Mouse (Mus musculus): ENCODE results near the gene Ank3. TPM values are rescaled to one million over a fixed set of nuclear protein-coding genes. Genes with fewer than 3 reads are reported as not detected.

The Ank3 gene
- polyA plus RNA-seq, 1 experiment, result 9.3 TPM

DNA sequence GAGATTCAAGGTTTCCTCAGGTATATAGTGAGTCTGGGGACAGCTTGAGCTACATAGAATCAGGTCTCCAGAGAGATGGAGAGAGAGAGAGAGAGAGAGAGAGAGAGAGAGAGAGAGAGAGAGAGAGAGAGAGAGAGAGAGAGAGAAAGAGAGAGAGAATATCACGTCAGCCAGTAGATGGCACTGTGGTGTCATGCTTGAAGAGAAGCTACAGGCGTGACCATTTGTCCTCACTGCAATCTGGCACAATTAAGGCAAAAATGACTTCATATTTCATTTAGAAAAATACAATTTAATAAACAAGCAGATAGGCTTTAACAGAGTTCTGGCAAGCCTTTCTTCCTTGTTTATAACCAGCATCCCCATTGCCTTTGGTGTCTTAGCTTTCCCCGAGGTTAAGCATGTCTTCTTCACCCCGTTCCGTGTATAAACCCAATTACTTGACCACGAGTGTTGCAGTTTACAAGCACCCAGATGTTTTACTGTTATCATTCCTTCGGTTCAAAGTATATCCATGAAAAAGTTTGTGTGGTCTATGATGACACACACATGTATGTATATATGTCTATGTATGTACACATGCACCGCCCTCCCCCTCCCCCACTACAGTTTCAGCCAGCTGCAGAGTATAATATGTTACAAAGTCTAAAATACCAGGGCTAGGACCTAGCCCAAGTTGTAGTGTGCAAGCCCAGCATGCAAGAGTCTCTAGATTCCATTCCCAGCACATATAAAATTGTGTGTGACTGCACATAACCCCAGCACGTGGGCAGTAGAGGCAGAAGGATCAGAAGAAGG is 53.8 kb downstream of the Ank3 start:
- Histone ChIP-seq H3K27ac (ENCODE audit: insufficient read depth, low read depth, low read length) (no peak overlapping the region), H3K4me1 (ENCODE audit: control insufficient read depth, insufficient read depth, insufficient read length, low read length) (no peaks in the 10 kb centered on the region), H3K36me3 (ENCODE audit: control insufficient read depth, insufficient read depth, low read length) (no peaks in the 10 kb centered on the region), H3K27me3 (ENCODE audit: control insufficient read depth, insufficient read depth, low read length) (no peaks in the 10 kb centered on the region), H3K4me3 (ENCODE audit: low read depth, low read length) (no peak overlapping the region)
- WGBS, result 48% methylated on average over 9 of the region's 9 CpGs
- TF ChIP-seq POLR2A (IDR thresholded peaks at IDR 0.05; ENCODE audit: low read depth, low read length) (no peak), CTCF (IDR thresholded peaks at IDR 0.05; ENCODE audit: extremely low read depth, insufficient read length, insufficient replicate concordance, low read depth, low read length) (no peak)

DNA sequence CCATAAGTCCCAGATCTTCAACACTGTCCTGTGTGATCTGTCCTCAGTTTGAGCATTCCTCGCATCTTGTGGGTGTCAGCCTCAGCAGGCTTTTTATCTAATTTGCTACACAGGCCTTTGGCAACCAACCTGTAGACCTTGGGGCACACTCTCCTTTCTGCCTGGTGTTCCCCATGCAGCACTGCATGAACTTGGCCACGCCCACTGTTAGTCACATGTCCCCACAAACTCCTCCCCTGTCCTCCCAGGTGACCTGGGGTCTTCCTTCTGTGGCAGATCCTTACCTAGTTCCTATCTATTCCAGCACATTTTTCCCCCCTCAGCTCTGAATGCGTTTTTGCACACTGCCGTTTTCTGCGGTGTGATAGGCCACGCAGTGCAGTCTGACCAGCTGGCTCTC is 55.0 kb downstream of the Ank3 start:
- no peaks in the 10 kb centered on the region for H3K4me1 ChIP-seq (ENCODE audit: control insufficient read depth, insufficient read depth, insufficient read length, low read length)
- no peak overlapping the region for H3K27ac ChIP-seq (ENCODE audit: insufficient read depth, low read depth, low read length)
- no peaks in the 10 kb centered on the region for H3K36me3 ChIP-seq (ENCODE audit: control insufficient read depth, insufficient read depth, low read length)
- 89% methylated on average over 6 of the region's 6 CpGs for WGBS
- TF ChIP-seq POLR2A (IDR thresholded peaks at IDR 0.05; ENCODE audit: low read depth, low read length), result no peak
- TF ChIP-seq CTCF (IDR thresholded peaks at IDR 0.05; ENCODE audit: extremely low read depth, insufficient read length, insufficient replicate concordance, low read depth, low read length), result no peak
- H3K27me3 ChIP-seq (ENCODE audit: control insufficient read depth, insufficient read depth, low read length), result no peaks in the 10 kb centered on the region
- H3K4me3 ChIP-seq (ENCODE audit: low read depth, low read length), result no peak overlapping the region

DNA sequence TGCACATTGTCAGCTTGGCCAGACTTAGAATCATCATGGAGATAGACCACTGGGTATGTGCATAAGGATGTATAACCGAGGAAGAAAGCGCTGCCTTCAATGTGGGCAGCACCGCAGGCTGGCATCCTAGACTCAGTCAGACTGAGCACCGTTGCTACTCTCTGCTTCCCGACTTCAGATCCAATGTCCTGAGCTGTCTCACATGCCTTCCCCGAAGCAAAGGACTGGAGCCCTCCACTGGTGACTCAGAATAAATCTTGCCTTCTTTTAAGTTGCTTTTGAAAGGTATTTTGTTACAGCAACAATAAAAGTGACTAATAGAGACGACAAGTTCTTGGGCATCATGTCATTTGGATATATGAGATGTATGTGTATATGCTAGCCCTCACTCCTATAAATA is 55.9 kb downstream of the Ank3 start:
- no peak for TF ChIP-seq CTCF (IDR thresholded peaks at IDR 0.05; ENCODE audit: extremely low read depth, insufficient read length, insufficient replicate concordance, low read depth, low read length)
- no peak for TF ChIP-seq POLR2A (IDR thresholded peaks at IDR 0.05; ENCODE audit: low read depth, low read length)
- WGBS, result 72% methylated on average over 7 of the region's 7 CpGs
- Histone ChIP-seq H3K27ac (ENCODE audit: insufficient read depth, low read depth, low read length) (no peak overlapping the region), H3K4me1 (ENCODE audit: control insufficient read depth, insufficient read depth, insufficient read length, low read length) (no peaks in the 10 kb centered on the region), H3K27me3 (ENCODE audit: control insufficient read depth, insufficient read depth, low read length) (no peaks in the 10 kb centered on the region), H3K4me3 (ENCODE audit: low read depth, low read length) (no peak overlapping the region), H3K36me3 (ENCODE audit: control insufficient read depth, insufficient read depth, low read length) (no peaks in the 10 kb centered on the region)

DNA sequence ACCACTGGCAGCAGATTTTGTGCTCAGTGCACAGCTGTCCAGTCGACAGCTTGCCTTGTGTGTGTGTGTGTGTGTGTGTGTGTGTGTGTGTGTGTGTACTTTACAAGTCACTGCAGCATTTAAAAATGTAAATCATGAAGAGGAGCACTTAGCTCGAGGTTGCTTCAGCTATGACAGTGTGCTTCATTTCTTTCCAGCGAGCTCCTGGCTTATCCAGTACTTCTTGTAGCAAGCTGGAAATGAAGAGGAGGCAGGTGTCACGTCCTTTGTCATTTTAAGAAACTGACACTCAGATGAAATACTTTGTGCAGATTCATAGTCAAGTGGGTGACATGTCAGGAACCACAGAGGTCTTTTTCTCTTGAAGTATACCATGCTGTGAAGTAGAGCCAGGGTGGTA is 66.3 kb downstream of the Ank3 start:
- Histone ChIP-seq H3K27ac (ENCODE audit: insufficient read depth, low read depth, low read length) (no peak overlapping the region), H3K27me3 (ENCODE audit: control insufficient read depth, insufficient read depth, low read length) (no peaks in the 10 kb centered on the region), H3K36me3 (ENCODE audit: control insufficient read depth, insufficient read depth, low read length) (no peaks in the 10 kb centered on the region), H3K4me1 (ENCODE audit: control insufficient read depth, insufficient read depth, insufficient read length, low read length) (no peaks in the 10 kb centered on the region), H3K4me3 (ENCODE audit: low read depth, low read length) (no peak overlapping the region)
- TF ChIP-seq POLR2A (IDR thresholded peaks at IDR 0.05; ENCODE audit: low read depth, low read length) (no peak), CTCF (IDR thresholded peaks at IDR 0.05; ENCODE audit: extremely low read depth, insufficient read length, insufficient replicate concordance, low read depth, low read length) (no peak)
- 66% methylated on average over 4 of the region's 4 CpGs for WGBS

DNA sequence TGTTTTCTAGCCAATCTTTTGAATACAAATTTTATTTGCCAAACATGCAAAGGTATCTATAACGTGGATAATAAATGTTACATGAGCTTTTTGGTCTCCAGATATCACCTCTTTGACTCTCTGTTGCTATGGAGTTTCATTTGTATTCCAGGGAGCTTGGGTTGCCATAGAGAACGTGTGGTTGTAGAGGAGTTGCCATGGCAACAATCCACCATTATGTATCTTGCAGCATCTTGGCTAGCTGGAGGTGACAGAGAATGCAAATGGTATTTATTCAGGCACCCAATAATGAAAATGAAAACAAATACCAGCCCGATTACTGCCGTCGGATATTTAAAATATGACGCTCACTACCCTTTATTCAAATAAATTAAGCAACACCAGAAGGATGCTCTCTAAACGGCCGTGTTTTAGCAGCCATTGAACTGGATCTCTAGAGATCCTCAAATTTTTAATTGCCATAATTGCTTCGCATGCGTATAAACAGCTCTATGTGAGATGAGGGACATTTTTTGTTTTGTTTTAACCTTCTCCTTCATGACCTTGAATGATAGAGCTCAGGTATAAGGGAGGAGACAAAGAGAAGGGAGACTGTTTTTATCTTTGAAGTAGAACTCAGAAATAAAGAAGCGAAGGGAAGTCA is 67.1 kb downstream of the Ank3 start:
- TF ChIP-seq CTCF (IDR thresholded peaks at IDR 0.05; ENCODE audit: extremely low read depth, insufficient read length, insufficient replicate concordance, low read depth, low read length), result no peak
- TF ChIP-seq POLR2A (IDR thresholded peaks at IDR 0.05; ENCODE audit: low read depth, low read length), result no peak
- WGBS, result 70% methylated on average over 11 of the region's 11 CpGs
- H3K4me3 ChIP-seq (ENCODE audit: low read depth, low read length), result no peak overlapping the region
- no peaks in the 10 kb centered on the region for H3K4me1 ChIP-seq (ENCODE audit: control insufficient read depth, insufficient read depth, insufficient read length, low read length)
- no peak overlapping the region for H3K27ac ChIP-seq (ENCODE audit: insufficient read depth, low read depth, low read length)
- H3K36me3 ChIP-seq (ENCODE audit: control insufficient read depth, insufficient read depth, low read length), result no peaks in the 10 kb centered on the region
- H3K27me3 ChIP-seq (ENCODE audit: control insufficient read depth, insufficient read depth, low read length), result no peaks in the 10 kb centered on the region

DNA sequence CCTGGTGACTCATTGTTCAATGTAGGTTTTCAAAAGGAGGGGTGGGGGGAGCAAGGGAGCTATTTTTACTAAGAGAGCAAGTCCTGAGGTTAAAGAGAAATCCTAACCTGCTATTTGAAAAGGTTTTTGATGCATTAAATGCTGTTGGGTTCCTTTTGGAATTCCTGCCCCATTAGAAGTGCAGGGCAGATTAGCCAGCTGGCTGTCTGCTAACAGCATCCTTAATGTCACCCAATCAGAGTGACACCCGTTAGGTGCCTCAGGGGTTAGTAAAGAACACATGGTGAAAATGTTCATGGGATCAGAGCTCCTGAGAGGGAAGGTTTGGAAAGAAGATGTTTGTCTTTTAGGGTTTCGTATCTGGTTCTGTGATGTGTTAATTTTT is 67.6 kb downstream of the Ank3 start:
- Histone ChIP-seq H3K4me1 (ENCODE audit: control insufficient read depth, insufficient read depth, insufficient read length, low read length) (no peaks in the 10 kb centered on the region), H3K27ac (ENCODE audit: insufficient read depth, low read depth, low read length) (no peak overlapping the region), H3K27me3 (ENCODE audit: control insufficient read depth, insufficient read depth, low read length) (no peaks in the 10 kb centered on the region), H3K4me3 (ENCODE audit: low read depth, low read length) (no peak overlapping the region), H3K36me3 (ENCODE audit: control insufficient read depth, insufficient read depth, low read length) (no peaks in the 10 kb centered on the region)
- no peak for TF ChIP-seq POLR2A (IDR thresholded peaks at IDR 0.05; ENCODE audit: low read depth, low read length)
- no peak for TF ChIP-seq CTCF (IDR thresholded peaks at IDR 0.05; ENCODE audit: extremely low read depth, insufficient read length, insufficient replicate concordance, low read depth, low read length)
- 79% methylated on average over 2 of the region's 2 CpGs for WGBS

DNA sequence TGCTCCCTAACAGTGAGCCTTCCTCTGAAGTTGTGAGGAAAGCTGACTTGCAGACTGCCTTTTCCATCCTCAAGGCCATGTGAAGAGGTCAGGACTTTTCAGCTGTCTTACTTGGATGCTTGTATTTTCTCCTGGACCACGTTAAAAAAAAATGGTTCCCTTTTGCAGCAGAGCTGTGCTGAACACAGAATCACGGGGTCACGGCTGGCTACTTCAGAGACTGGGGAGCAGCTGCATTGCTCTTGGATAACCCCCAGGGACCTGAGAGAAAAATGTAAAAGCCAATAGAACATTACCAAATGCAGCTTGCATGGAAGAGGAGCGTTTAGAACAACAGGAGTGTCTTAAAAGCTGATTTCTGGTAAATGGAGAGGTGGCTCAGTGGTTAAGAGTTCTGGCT is 68.0 kb downstream of the Ank3 start:
- WGBS, result 75% methylated on average over 4 of the region's 4 CpGs
- H3K4me1 ChIP-seq (ENCODE audit: control insufficient read depth, insufficient read depth, insufficient read length, low read length), result no peaks in the 10 kb centered on the region
- H3K27ac ChIP-seq (ENCODE audit: insufficient read depth, low read depth, low read length), result no peak overlapping the region
- H3K36me3 ChIP-seq (ENCODE audit: control insufficient read depth, insufficient read depth, low read length), result no peaks in the 10 kb centered on the region
- no peaks in the 10 kb centered on the region for H3K27me3 ChIP-seq (ENCODE audit: control insufficient read depth, insufficient read depth, low read length)
- H3K4me3 ChIP-seq (ENCODE audit: low read depth, low read length), result no peak overlapping the region
- TF ChIP-seq CTCF (IDR thresholded peaks at IDR 0.05; ENCODE audit: extremely low read depth, insufficient read length, insufficient replicate concordance, low read depth, low read length), result no peak
- TF ChIP-seq POLR2A (IDR thresholded peaks at IDR 0.05; ENCODE audit: low read depth, low read length), result no peak
